Mouse (Mus musculus) layer of hippocampus, adult 2 months (tissue): ENCODE data around the gene Lrrk1. TPM values are rescaled to one million over a fixed set of nuclear protein-coding genes. Genes with fewer than 3 reads are reported as not detected.

Experiments
- DNase-seq, 2 experiments: peaks; one replicate each; pipeline ENCODE4 v3.0.0; 2022; ENCODE audit warnings: low spot score in 2 of 2
- H3K27ac ChIP-seq: fragments of 200-600 bp; 2 replicates; pipeline ENCODE4 v1.8.1; 2022
- H3K4me3 ChIP-seq: fragments of 200-600 bp; 2 replicates; pipeline ENCODE4 v1.8.1; 2022; ENCODE audit warnings: mild to moderate bottlenecking
- CTCF ChIP-seq: fragments of 200-600 bp; conservative IDR thresholded peaks from 2 replicates; pipeline ENCODE4 v1.8.1; 2022; ENCODE audit warnings: antibody characterized with exemption, mild to moderate bottlenecking, moderate library complexity
- total RNA-seq, 2 experiments: library from RNA; stranded (reverse); gene quantifications; 2 replicates each; pipeline ENCODE4 v1.2.3; 2021

The Lrrk1 gene
- total RNA-seq, 2 experiments from 2014 or later, result 2.5 to 3.1 TPM

DNA sequence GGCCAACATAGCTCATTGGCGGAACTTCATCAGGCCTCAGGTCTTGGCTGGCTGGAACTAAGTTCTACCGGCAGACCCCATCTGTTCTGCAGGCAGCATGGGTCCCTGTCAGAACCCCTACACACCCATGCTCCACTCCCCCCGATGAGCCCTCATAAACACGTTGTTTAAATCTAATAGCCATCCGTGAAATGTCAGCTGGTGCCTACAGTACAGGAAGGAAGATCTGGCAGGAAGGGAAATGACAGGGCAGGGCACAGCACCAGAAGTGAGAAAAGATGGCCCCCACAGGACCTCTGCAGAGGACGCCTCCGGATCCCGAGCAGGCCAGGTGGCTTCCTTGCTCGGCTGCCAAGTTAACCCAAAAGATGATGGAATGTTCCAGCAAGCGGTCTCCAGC, 16.0 kb upstream of the Lrrk1 start:
- Histone ChIP-seq H3K4me3 (no peak overlapping the region), H3K27ac (no peak overlapping the region)
- no peak for DNase-seq
- TF ChIP-seq CTCF, result no peak

DNA sequence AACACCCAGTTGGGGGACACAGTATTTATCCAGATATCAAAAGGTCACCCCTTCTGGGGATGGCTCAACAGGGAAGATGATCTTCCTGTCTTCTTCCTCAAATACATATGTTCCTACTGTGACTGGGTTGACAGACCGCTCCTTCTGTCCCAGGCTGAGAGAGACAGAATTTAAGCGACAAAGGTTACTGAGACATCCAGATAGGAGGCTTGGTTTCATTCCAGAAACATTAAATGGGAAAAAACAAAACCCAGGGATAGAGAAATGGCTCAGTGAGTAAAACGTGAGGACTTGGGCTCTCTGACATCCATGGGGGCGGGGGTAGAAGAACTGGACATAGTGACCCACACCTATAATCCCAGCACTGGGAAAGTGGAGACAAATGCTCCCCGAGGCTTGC, 14.7 kb upstream of the Lrrk1 start:
- DNase-seq, result no peak
- no peak overlapping the region for H3K4me3 ChIP-seq
- no peak overlapping the region for H3K27ac ChIP-seq
- no peak for TF ChIP-seq CTCF

DNA sequence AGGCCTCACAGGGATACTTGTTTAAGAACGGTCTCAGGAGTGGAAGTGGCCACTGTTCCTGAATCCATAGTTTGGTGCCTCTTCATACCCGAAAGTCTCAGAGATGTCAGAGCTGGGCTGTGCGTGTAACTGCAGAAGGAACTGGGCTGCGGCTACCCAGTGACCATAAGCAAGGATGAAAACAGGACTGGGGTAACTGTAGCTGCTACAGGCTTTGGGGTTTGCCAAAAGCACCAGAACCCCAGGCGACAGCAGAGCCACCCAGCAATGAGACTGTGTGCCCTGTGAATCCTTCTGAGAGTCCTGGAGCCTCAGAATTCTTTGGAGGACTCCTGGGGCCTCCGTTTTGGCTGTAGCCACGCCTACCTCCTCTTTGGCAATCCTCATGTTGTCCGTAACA, 13.5 kb upstream of the Lrrk1 start:
- TF ChIP-seq CTCF, result no peak
- Histone ChIP-seq H3K4me3 (no peak overlapping the region), H3K27ac (no peak overlapping the region)
- no peak for DNase-seq

DNA sequence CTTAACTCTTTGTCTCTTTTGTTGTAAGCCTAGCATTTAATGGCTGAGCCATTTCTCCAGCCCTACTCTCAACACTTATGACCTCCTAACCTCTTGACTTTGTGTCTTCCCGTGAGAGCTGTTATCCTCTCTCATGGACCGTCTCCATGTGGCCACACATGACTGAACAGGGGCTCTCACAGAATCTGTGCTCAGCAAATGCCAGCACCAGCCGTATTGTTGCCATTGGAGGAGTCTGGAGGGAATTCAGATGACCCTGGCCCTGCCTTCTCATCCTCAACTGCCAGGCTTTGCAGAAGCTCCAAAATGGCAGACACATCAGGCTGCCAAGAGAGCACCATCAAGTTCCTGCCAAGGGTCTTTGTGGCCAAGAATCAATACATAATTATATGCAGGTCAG, 9.1 kb upstream of the Lrrk1 start:
- no peak for TF ChIP-seq CTCF
- no peak overlapping the region for H3K4me3 ChIP-seq
- no peak for DNase-seq
- no peak overlapping the region for H3K27ac ChIP-seq

DNA sequence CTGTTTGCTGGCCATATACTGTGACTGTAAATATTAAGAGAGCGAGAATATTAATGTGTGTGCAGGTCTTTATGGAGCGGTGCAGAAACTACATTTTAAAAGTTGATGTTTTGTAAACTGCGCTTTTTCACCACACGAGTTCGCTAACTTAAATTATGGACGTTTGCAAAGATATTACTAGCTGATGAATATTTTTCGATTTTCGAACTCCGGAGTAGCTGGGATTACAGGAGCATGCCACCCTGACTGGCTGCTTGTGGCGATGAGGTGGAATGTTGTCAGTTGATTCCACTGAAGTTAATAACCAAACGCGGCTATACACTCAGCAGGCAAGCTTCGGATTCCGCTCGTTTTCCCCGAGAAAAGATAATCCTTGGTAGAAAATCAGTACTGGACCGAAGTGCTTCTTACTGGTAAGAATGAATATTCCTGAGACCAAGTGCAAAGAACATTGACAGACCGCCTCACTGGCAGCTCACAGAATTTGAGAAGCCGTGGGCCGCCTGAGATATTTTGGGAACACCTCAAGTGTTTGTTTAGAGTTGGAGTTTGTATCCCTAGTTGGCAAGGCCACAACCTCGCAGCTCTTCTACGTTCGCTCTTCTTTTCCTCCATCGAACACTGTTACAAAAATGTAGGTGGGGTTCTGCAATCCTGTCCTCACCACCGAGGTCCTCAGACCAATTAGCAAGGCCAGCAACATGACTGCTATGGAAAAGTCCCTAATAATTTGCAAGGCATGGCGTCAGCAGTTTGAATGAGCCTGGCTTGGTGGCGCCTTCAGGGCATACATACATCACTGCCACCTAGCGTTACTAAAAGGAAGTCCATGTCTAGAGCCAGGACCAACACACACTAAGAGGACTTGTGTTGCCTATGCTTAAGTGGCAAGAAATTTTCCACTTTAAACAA, 727 bp upstream of the Lrrk1 start:
- peak; percentile 57 to 61 for DNase-seq
- TF ChIP-seq CTCF, result peak; percentile 95
- H3K4me3 ChIP-seq, result peak overlapping the region; percentile 62
- H3K27ac ChIP-seq, result peak overlapping the region; percentile 83

DNA sequence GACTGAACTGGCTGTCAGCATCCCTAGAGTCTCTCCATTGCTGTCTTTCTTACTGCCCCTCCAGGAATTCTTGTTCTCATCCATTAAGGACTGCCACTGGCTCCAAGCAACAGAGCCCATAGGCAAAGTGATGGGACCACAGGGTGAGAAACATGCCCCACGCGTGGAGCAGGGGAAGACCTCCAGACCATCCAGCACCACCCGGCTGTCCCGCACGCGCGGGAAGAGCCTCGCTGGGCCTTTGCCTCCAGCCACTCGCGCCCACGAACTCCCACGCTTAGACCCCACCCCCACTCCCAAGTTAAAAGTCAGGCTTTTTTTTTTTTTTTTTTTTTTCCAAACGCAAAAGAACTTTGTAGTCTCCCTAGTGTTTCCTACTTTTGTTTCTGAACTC, 734 bp downstream of the Lrrk1 start:
- H3K4me3 ChIP-seq, result peak overlapping the region; percentile 62
- no peak for TF ChIP-seq CTCF

DNA sequence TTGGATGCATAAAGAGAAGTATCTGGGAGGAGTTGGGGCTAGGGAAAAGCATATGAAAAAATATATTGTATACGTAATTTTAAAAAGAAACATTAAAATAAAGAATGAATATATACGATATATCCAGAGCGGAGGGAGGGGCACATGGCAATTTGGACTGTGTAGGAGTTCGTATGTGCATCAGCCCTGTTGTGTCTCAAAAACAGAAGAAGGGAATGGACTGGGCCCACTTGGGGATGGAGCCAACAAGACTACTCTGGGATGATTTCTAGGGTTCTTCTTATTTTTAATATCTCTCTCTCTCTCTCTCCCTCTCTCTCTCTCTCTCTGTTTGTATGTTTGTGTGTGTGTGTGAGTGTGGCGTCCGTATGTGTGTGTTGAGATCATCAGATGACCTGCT, 1.7 kb downstream of the Lrrk1 start:
- DNase-seq, result no peak
- no peak for TF ChIP-seq CTCF
- H3K27ac ChIP-seq, result no peak overlapping the region
- no peak overlapping the region for H3K4me3 ChIP-seq

More for the DNA sequence above, 734 bp downstream of the Lrrk1 start:
- no peak overlapping the region for H3K27ac ChIP-seq
- DNase-seq, result no peak

DNA sequence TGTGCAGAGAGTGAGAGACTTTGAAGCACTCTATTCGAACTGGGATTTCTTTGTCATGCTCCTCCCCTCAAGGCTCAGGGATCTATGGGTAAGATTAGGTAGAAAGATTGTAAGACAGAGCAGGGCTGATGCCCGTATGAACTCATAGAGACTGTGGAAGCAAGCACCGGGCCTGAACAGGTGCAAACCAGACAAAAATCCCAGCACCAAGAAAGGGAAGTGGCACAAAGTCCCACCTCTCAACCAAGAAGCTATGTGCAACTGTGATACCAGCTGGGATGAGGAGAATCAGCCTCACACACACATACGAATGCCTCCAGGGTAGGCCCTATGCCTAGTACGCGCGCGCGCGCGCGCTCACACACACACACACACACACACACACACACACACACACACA, 2.3 kb downstream of the Lrrk1 start:
- DNase-seq, result no peak
- Histone ChIP-seq H3K4me3 (no peak overlapping the region), H3K27ac (no peak overlapping the region)
- TF ChIP-seq CTCF, result no peak

DNA sequence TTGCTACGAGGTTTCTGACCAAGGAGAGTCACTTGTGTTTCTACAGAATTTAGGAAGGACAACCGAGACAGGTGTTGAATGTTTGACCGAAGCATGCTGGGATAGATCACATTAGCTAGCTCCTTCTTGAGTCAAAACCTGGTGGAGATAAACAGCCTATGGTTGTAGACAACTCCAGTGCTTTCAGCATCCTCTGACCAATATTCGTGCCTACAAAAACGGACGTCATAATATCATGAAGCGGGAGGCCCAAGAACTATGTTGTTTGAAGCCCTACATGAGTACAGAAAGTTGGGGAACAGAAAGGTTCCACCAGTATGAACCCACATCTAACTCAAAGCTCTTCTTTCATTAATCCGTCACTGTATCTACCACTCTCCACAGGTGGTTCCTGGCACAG, 3.3 kb downstream of the Lrrk1 start:
- Histone ChIP-seq H3K27ac (no peak overlapping the region), H3K4me3 (no peak overlapping the region)
- no peak for DNase-seq
- TF ChIP-seq CTCF, result no peak

DNA sequence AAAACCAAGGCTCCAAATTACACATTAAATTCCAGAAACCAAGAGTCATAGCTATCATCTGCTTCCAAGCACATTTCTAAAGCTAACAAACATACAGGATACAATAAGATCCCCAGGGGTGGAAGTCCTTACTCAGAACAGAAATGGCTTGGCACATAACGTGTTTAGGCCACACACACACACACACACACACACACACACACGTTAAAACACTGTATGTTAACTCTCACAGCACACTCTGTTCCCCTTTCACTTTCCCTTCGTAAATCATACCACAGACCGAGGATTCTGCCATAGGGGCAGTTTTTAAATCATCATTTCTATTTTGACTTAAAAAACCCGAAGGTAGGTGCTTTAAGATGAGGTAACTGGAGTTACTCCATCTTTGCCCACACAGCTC, 3.9 kb downstream of the Lrrk1 start:
- DNase-seq, result no peak
- Histone ChIP-seq H3K27ac (no peak overlapping the region), H3K4me3 (no peak overlapping the region)
- TF ChIP-seq CTCF, result no peak

DNA sequence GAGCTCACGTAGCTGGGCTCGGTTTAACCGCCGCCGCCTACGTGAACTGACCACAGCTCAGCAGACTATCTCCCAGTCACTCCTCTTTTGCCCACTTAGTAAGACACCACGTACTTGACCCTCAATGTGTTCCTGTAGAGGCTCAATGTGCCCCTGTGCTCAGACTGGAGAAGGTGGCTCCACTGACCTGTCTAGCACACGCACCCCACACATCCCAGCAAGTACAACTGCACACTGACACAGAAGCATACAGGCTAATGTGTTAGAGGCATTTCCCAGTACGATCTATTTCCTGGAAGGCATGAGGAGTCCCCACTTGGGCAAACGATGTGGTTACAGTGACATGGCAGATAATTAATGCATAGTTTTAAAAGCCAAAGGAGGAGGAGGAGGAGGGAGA, 11.6 kb downstream of the Lrrk1 start:
- Histone ChIP-seq H3K27ac (no peak overlapping the region), H3K4me3 (no peak overlapping the region)
- no peak for DNase-seq
- no peak for TF ChIP-seq CTCF

DNA sequence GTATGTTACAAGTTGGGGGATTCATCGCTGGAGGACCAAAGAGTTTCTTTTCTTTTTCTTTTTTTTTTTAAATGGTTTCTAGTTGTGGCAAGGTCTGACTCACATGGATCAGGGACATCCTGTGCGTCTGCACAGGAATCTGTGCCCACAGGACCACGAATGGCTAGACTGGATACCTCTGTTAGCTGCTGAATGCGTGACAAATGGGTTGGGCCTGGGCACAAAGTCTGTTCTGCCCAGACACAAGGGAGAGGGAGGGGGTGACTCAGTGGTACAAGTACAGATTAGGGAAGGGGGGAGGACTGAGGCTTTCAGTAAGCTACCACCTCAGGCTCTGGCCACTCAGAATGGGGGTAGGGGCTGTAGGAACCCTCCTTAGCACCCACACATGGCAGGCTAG, 12.4 kb downstream of the Lrrk1 start:
- no peak for TF ChIP-seq CTCF
- no peak overlapping the region for H3K27ac ChIP-seq
- DNase-seq, result no peak
- no peak overlapping the region for H3K4me3 ChIP-seq

DNA sequence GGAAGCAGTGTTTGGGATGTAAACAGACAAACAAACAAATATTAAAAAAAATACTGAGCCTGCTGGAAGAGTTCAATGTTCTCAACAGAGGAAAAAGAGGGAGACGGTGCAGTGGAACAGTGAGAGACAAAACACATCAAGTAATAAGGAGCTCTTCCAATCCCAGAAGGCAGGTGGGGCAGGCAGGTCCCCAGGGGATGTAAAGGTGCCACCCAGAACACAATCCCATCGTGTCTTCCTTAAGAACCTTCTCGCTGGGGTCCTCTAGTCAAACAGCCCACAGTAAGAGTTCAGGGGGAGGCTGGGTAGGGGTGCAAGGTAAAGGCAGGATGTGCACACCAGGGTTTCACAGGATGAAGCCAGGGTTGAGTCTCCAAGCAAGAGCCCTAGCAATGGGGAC, 14.8 kb downstream of the Lrrk1 start:
- no peak overlapping the region for H3K27ac ChIP-seq
- no peak for TF ChIP-seq CTCF
- DNase-seq, result no peak
- no peak overlapping the region for H3K4me3 ChIP-seq

DNA sequence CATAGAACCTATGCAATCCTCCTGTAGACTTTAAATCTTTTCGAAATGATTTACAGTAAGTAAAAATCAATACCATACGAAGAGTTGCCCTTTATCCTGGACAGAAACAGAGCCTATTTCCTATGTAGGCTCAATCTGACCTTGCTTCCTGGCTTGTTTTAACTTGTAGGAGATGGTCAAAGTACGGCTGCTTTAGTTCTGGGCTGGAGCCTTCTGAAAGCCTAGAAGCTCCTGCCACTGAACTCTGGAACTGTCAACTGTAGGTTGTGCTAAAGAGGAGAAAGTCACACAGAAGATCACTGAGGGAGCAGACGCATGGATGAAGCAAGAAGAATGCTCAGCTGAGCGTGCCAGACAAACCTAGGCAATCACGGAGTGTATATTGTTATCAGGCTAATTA, 17.2 kb downstream of the Lrrk1 start:
- DNase-seq, result no peak
- Histone ChIP-seq H3K27ac (no peak overlapping the region), H3K4me3 (no peak overlapping the region)
- no peak for TF ChIP-seq CTCF
